Mouse (Mus musculus) heart, adult 2 months (tissue): ENCODE data around the gene Phf19. TPM values are rescaled to one million over a fixed set of nuclear protein-coding genes. Genes with fewer than 3 reads are reported as not detected.

Source experiments
- DNase-seq, 2 experiments: peaks; one replicate each; pipeline ENCODE4 v3.0.0; 2021
- H3K27ac ChIP-seq: fragments of 200-600 bp; 2 replicates; pipeline ENCODE4 v1.8.1; 2022
- H3K27me3 ChIP-seq: fragments of 200-500 bp; 2 replicates; pipeline ENCODE4 v1.6.1; 2012; ENCODE audit warnings: mild to moderate bottlenecking, low read length, inconsistent platforms, mixed read lengths; ENCODE audit not compliant: control insufficient read depth, insufficient read depth
- H3K36me3 ChIP-seq: fragments of 200-500 bp; 2 replicates; pipeline ENCODE4 v1.6.1; 2012; ENCODE audit warnings: low read length, inconsistent platforms; ENCODE audit not compliant: control insufficient read depth, insufficient read depth
- H3K4me1 ChIP-seq: fragments of 200-500 bp; 2 replicates; pipeline ENCODE4 v1.6.1; 2011; ENCODE audit warnings: low read length; ENCODE audit not compliant: control insufficient read depth, insufficient read depth
- H3K4me3 ChIP-seq: fragments of 200-600 bp; 2 replicates; pipeline ENCODE4 v1.8.1; 2022
- H3K79me2 ChIP-seq: fragments of 200-500 bp; replicated peaks from 2 replicates; pipeline ENCODE4 v1.6.1; 2012; ENCODE audit warnings: mild to moderate bottlenecking, inconsistent platforms, low read length, moderate library complexity, mixed read lengths; ENCODE audit not compliant: control insufficient read depth, insufficient read depth
- H3K9ac ChIP-seq: fragments of 200-500 bp; 2 replicates; pipeline ENCODE4 v1.6.1; 2012; ENCODE audit warnings: low read depth, mild to moderate bottlenecking, control low read depth, inconsistent platforms, low read length, mixed read lengths
- CTCF ChIP-seq: fragments of 200-600 bp; IDR thresholded peaks from 2 replicates; pipeline ENCODE4 v1.8.1; 2022; ENCODE audit warnings: antibody characterized with exemption, mild to moderate bottlenecking, moderate library complexity
- EP300 ChIP-seq: fragments of 200-500 bp; IDR thresholded peaks from 2 replicates; pipeline ENCODE4 v1.6.1; 2011; ENCODE audit warnings: low read depth, low read length, control low read depth; ENCODE audit not compliant: insufficient read depth
- POLR2A ChIP-seq: fragments of 200-500 bp; IDR thresholded peaks from 2 replicates; pipeline ENCODE4 v1.6.1; 2011; ENCODE audit warnings: mild to moderate bottlenecking, low read depth, low read length, control low read depth; ENCODE audit not compliant: insufficient read depth
- WGBS: fragments of 180-500 bp; shearing (Covaris S2); methylation state at CpG from one replicate; pipeline ENCODE4 v1.1.7; 2018; 5-methylcytosine and 5-hydroxymethylcytosine counted together
- intact Hi-C: fragments of 180-260 bp; cut with DNase I; formaldehyde crosslinking; loops from one replicate; pipeline ENCODE4 v1.15.1; 2025
- polyA plus RNA-seq: library from polyadenylated mRNA; depleted of rRNA; stranded (reverse); fragments of >200 nt; gene quantifications from 2 replicates; pipeline ENCODE4 v1.2.3, GENCODE M21; 2012
- total RNA-seq, 2 experiments: library from RNA; stranded (reverse); gene quantifications; 2 replicates each; pipeline ENCODE4 v1.2.3; 2021

Phf19 gene
- total and polyA plus RNA-seq, 3 experiments = 0.76 to 1.1 (median 0.80) TPM

GRCm38 (mm10) chr2:34960966-34961365 is 47.1 kb upstream of the Phf19 start:
- peak overlapping the region; percentile 63; the same call in 1 of the 2 replicates for H3K27ac ChIP-seq
- peak overlapping the region; percentile 62 for H3K9ac ChIP-seq
- H3K79me2 ChIP-seq = no peaks in the 10 kb centered on the region
- DNase-seq = no peak
- H3K36me3 ChIP-seq = no peaks in the 10 kb centered on the region
- H3K4me1 ChIP-seq = peaks cover 16% of the 10 kb centered on the region
- intact Hi-C loops = no loop called here
- H3K4me3 ChIP-seq = peak overlapping the region; percentile 47
- WGBS = 57% methylated on average over 6 of the region's 6 CpGs
- H3K27me3 ChIP-seq = no peaks in the 10 kb centered on the region; the same call in 1 of the 2 replicates
- TF ChIP-seq EP300 = no peak
- TF ChIP-seq POLR2A = no peak
- TF ChIP-seq CTCF = no peak

DNA sequence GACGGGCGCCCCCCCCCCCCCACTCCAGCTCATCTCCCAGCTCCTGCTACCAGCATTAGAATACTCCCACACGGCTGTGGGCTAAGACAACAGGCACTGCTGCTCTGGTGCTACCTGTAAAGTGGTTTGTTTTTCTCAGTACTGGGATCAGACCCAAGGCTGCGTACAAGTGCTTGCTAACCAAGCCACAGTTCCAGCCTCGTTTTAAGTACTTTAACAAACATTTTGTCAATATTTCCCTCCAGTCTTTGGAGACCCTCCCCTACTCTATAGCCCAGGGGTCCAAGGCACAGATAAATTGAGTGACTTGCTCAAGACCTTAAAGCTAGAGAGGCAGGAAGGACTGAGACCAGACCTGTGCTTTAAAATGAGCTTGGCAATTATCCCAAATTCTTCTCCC is 46.6 kb upstream of the Phf19 start:
- Histone ChIP-seq H3K4me3 (no peak overlapping the region), H3K36me3 (no peaks in the 10 kb centered on the region), H3K9ac (no peak overlapping the region), H3K79me2 (no peaks in the 10 kb centered on the region), H3K4me1 (peaks cover 16% of the 10 kb centered on the region), H3K27me3 (no peaks in the 10 kb centered on the region; the same call in 1 of the 2 replicates), H3K27ac (no peak overlapping the region)
- WGBS = 78% methylated on average over 5 of the region's 5 CpGs
- intact Hi-C loops = no loop called here
- DNase-seq = no peak
- TF ChIP-seq CTCF (no peak), POLR2A (no peak), EP300 (no peak)

DNA sequence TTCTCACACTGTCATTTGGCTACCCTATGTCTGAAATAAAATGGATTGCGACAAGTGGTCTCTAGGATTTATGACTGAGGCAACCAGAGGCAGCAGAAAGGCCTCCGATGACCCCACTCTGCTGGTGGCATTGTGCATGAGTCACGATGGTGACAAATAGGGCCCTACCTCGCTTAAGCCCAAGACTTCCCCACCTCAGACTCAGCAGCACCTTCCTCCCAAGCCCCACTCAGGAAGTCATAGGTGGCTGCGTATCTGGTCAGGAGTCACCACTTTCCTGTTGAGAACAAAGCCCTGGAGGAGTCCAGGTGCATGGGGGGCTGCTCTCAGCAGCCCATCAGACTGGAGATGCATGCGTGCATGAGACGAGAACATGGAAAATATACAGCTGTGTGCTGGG is 44.8 kb upstream of the Phf19 start:
- Histone ChIP-seq H3K27me3 (no peaks in the 10 kb centered on the region; the same call in 1 of the 2 replicates), H3K9ac (no peak overlapping the region), H3K79me2 (no peaks in the 10 kb centered on the region), H3K4me3 (no peak overlapping the region), H3K4me1 (peaks cover 15% of the 10 kb centered on the region), H3K27ac (no peak overlapping the region), H3K36me3 (no peaks in the 10 kb centered on the region)
- no peak for DNase-seq
- TF ChIP-seq POLR2A (no peak), CTCF (no peak), EP300 (no peak)
- 83% methylated on average over 7 of the region's 7 CpGs for WGBS
- intact Hi-C loops = no loop called here

GRCm38 (mm10) chr2:34958036-34958435 is 44.2 kb upstream of the Phf19 start:
- H3K4me3 ChIP-seq = no peak overlapping the region
- H3K36me3 ChIP-seq = no peaks in the 10 kb centered on the region
- no peaks in the 10 kb centered on the region; the same call in 1 of the 2 replicates for H3K27me3 ChIP-seq
- intact Hi-C loops = no loop called here
- 59% methylated on average over 7 of the region's 7 CpGs for WGBS
- no peak overlapping the region for H3K27ac ChIP-seq
- H3K4me1 ChIP-seq = peaks cover 11% of the 10 kb centered on the region
- no peaks in the 10 kb centered on the region for H3K79me2 ChIP-seq
- no peak overlapping the region for H3K9ac ChIP-seq
- no peak for TF ChIP-seq EP300
- no peak for TF ChIP-seq POLR2A
- TF ChIP-seq CTCF = no peak
- no peak for DNase-seq

DNA sequence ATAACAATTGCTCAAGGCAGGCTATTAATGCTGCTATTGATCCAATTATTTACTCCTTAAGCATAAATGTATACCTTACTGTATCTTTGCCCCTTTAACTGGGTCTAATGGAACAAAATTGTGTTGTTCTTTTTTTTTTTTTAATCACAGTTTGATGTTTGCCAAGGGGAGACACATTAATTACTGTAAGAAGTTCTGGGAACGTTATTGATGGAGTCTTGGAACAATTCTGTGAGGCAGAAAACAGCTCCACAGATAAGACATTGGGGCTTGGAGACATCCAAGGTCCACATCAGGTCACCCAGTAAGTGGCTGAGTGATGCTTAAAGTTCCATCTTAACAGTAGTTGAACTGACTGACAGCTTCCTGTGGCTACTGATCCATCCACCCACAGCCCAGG is 43.6 kb upstream of the Phf19 start:
- H3K27me3 ChIP-seq = no peaks in the 10 kb centered on the region; the same call in 1 of the 2 replicates
- H3K36me3 ChIP-seq = no peaks in the 10 kb centered on the region
- TF ChIP-seq CTCF (no peak), POLR2A (no peak), EP300 (no peak)
- no peak for DNase-seq
- H3K79me2 ChIP-seq = no peaks in the 10 kb centered on the region
- intact Hi-C loops = no loop called here
- H3K4me1 ChIP-seq = peaks cover 8% of the 10 kb centered on the region
- H3K9ac ChIP-seq = no peak overlapping the region
- 49% methylated on average over 1 of the region's 1 CpGs for WGBS
- H3K27ac ChIP-seq = no peak overlapping the region
- H3K4me3 ChIP-seq = no peak overlapping the region

- 67% methylated on average over 5 of the region's 5 CpGs for WGBS
- TF ChIP-seq CTCF = no peak
- TF ChIP-seq POLR2A = no peak
- no peak for TF ChIP-seq EP300
- no peaks in the 10 kb centered on the region; the same call in 1 of the 2 replicates for H3K27me3 ChIP-seq
- H3K4me1 ChIP-seq = peaks cover 5% of the 10 kb centered on the region
- H3K27ac ChIP-seq = no peak overlapping the region
- H3K79me2 ChIP-seq = no peaks in the 10 kb centered on the region
- DNase-seq = no peak
- H3K4me3 ChIP-seq = no peak overlapping the region
- H3K36me3 ChIP-seq = no peaks in the 10 kb centered on the region
- no peak overlapping the region for H3K9ac ChIP-seq
- intact Hi-C loops = no loop called here
Measured at GRCm38 (mm10) chr2:34956941-34957340, 43.1 kb upstream of the Phf19 start.
